Comparison of ENCODE assay signal across 22 mouse cellular contexts in genomic region chr16:30507120-30507519, GRCm38 (mm10). TPM values are rescaled to one million over a fixed set of nuclear protein-coding genes. Genes with fewer than 3 reads are reported as not detected.
A peak's percentile ranks its signal among the peaks of the same experiment; 100 is the strongest.
DNase-seq lines count a peak whose midpoint lies in the region; ATAC-seq lines count a peak whose summit lies in the region.
"Had no signal": no experiment of that assay in that cellular context is flagged by ENCODE, and none has a peak within 500 bp of the region (broad histone marks: within the 10 kb centered on the region; RNA-seq: fewer than 3 reads in every experiment).

No protein-coding gene starts in this region.

- no peak for DNase-seq in heart, adult 8-10 months (ENCODE audit: low spot score)
- peak; percentile 29 for DNase-seq in kidney, adult 18-20 months
- no peak for DNase-seq in kidney, postnatal 4 days
- no peak for DNase-seq in right cerebral cortex, adult 18-20 months
- DNase-seq: adrenal gland, postnatal 25 days; cerebellum, adult 8-10 months; cerebellum, postnatal 36 days; embryo, embryonic 11 days; gastrocnemius, adult 2 months; lung, adult 18-20 months; right cerebral cortex, postnatal 14 days; thymus, postnatal 14 days had no signal

- no peaks in the 10 kb centered on the region for H3K9me3 ChIP-seq in heart, embryonic 11.5 days (replicated peaks; ENCODE audit: control insufficient read depth, low read length)
- H3K9me3 ChIP-seq in heart, embryonic 15.5 days (replicated peaks), result no peaks in the 10 kb centered on the region
- H3K9me3 ChIP-seq in stomach, embryonic 14.5 days (ENCODE audit: control insufficient read depth, low read depth, low read length), result no peaks in the 10 kb centered on the region
- H3K9me3 ChIP-seq: embryonic facial prominence, embryonic 13.5 days; midbrain, embryonic 12.5 days; neural tube, embryonic 15.5 days had no signal

- H3K27me3 ChIP-seq in heart, embryonic 11.5 days (ENCODE audit: control insufficient read depth, insufficient read depth, low read length), result no peaks in the 10 kb centered on the region
- H3K27me3 ChIP-seq in heart, embryonic 15.5 days, result 0 out of 2 replicates have a peak, but pooled peaks cover 6% of the 10 kb centered on the region
- no peaks in the 10 kb centered on the region for H3K27me3 ChIP-seq in stomach, embryonic 14.5 days (ENCODE audit: control insufficient read depth, insufficient read depth, low read length)
- H3K27me3 ChIP-seq: embryonic facial prominence, embryonic 13.5 days; neural tube, embryonic 15.5 days had no signal

- 23% methylated on average over 10 of the region's 10 CpGs for WGBS in heart, embryonic 11.5 days (ENCODE audit: insufficient replicate concordance)
- 26% methylated on average over 10 of the region's 10 CpGs for WGBS in heart, embryonic 15.5 days
- 29% methylated on average over 10 of the region's 10 CpGs for WGBS in stomach, embryonic 14.5 days

- no peak for ATAC-seq in heart, embryonic 11.5 days (replicated peaks; ENCODE audit: insufficient number of reproducible peaks, low FRiP score, low TSS enrichment)
- ATAC-seq in heart, embryonic 15.5 days (replicated peaks; ENCODE audit: insufficient number of reproducible peaks, insufficient read depth, low FRiP score, low read depth), result peak; percentile 33; the same call in 1 of the 2 replicates
- no peak for ATAC-seq in stomach, embryonic 14.5 days (ENCODE audit: insufficient number of reproducible peaks, insufficient read depth, low FRiP score, low read depth)
- ATAC-seq: forebrain, embryonic 14.5 days; hindbrain, postnatal 0 days had no signal

- H3K36me3 ChIP-seq in heart, embryonic 11.5 days (ENCODE audit: control insufficient read depth, insufficient read depth, low read length), result no peaks in the 10 kb centered on the region
- no peaks in the 10 kb centered on the region for H3K36me3 ChIP-seq in heart, embryonic 15.5 days
- H3K36me3 ChIP-seq in stomach, embryonic 14.5 days (ENCODE audit: control insufficient read depth, insufficient read depth, low read length), result no peaks in the 10 kb centered on the region
- H3K36me3 ChIP-seq: embryonic facial prominence, embryonic 13.5 days; midbrain, embryonic 12.5 days; neural tube, embryonic 15.5 days had no signal

- no peak overlapping the region for H3K4me3 ChIP-seq in heart, embryonic 11.5 days (ENCODE audit: low read depth, low read length)
- no peak overlapping the region for H3K4me3 ChIP-seq in heart, embryonic 15.5 days
- no peak overlapping the region for H3K4me3 ChIP-seq in stomach, embryonic 14.5 days (ENCODE audit: low read depth, low read length)
- H3K4me3 ChIP-seq: embryonic facial prominence, embryonic 13.5 days; erythroblast, embryonic 14.5 days; gastrocnemius, adult 2 months; midbrain, embryonic 12.5 days; neural tube, embryonic 15.5 days had no signal

- H3K9ac ChIP-seq in heart, embryonic 11.5 days (ENCODE audit: low read depth, low read length), result peak overlapping the region; percentile 34; the same call in 1 of the 2 replicates
- no peak overlapping the region for H3K9ac ChIP-seq in heart, embryonic 15.5 days
- no peak overlapping the region for H3K9ac ChIP-seq in stomach, embryonic 14.5 days (replicated peaks; ENCODE audit: low read depth, low read length)
- H3K9ac ChIP-seq: embryonic facial prominence, embryonic 13.5 days; midbrain, embryonic 12.5 days; neural tube, embryonic 15.5 days had no signal

- H3K4me1 ChIP-seq in heart, embryonic 11.5 days (ENCODE audit: control insufficient read depth, insufficient read depth, low read length), result peaks cover 32% of the 10 kb centered on the region
- H3K4me1 ChIP-seq in heart, embryonic 15.5 days (replicated peaks), result peaks cover 33% of the 10 kb centered on the region
- peaks cover 17% of the 10 kb centered on the region for H3K4me1 ChIP-seq in stomach, embryonic 14.5 days (ENCODE audit: control insufficient read depth, insufficient read depth, low read length)

- peak overlapping the region; percentile 29; the same call in 1 of the 2 replicates for H3K27ac ChIP-seq in heart, embryonic 11.5 days (ENCODE audit: low read depth, low read length)
- H3K27ac ChIP-seq in heart, embryonic 15.5 days, result peak overlapping the region; percentile 33; the same call in 1 of the 2 replicates
- H3K27ac ChIP-seq in stomach, embryonic 14.5 days (ENCODE audit: low read length), result peak overlapping the region; percentile 33; the same call in 1 of the 2 replicates
- H3K27ac ChIP-seq: embryonic facial prominence, embryonic 13.5 days; gastrocnemius, adult 2 months; hindbrain, postnatal 0 days; midbrain, embryonic 12.5 days; neural tube, embryonic 15.5 days had no signal

- H3K4me2 ChIP-seq in heart, embryonic 11.5 days, result no peak overlapping the region
- H3K4me2 ChIP-seq in heart, embryonic 15.5 days, result no peak overlapping the region
- no peak overlapping the region for H3K4me2 ChIP-seq in stomach, embryonic 14.5 days (replicated peaks; ENCODE audit: low read depth, low read length)
- H3K4me2 ChIP-seq: embryonic facial prominence, embryonic 13.5 days; liver, embryonic 11.5 days; midbrain, embryonic 12.5 days; neural tube, embryonic 15.5 days had no signal

RNA-seq across cellular contexts. Expression of gene Tmem44, which starts 43.5 kb away (rescaled TPM):
- polyA plus RNA-seq in heart, embryonic 11.5 days (2014; fragmentation: Nextera tagmentation; extraction: Ambion mirVana), result 16.4 and 17.2 TPM in 2 replicates
- total RNA-seq in heart, adult 8-10 months (2022), result 1 to 10 TPM; 4.1 to 7.0 (median 5.2) TPM
- 19.3 and 22.2 TPM in 2 replicates for polyA plus RNA-seq in heart, embryonic 15.5 days (2015; fragmentation: Nextera tagmentation; extraction: Ambion mirVana)
- 15.2 and 16.0 TPM in 2 replicates for polyA plus RNA-seq in stomach, embryonic 14.5 days (2014; fragmentation: Nextera tagmentation; extraction: Ambion mirVana)
